Mouse (Mus musculus) testis, postnatal 14 days (tissue): Measurements from ENCODE around the gene Hnrnpa1.
"Not testable (repeated sequence)": the region's sequence is repeated elsewhere in the genome, so short reads cannot be mapped to it uniquely, and the experiment has no call there.

ENCODE experiments used
- DNase-seq: peaks from one replicate; pipeline ENCODE4 v3.0.0; 2021; ENCODE audit warnings: low spot score

Hnrnpa1 gene

DNA sequence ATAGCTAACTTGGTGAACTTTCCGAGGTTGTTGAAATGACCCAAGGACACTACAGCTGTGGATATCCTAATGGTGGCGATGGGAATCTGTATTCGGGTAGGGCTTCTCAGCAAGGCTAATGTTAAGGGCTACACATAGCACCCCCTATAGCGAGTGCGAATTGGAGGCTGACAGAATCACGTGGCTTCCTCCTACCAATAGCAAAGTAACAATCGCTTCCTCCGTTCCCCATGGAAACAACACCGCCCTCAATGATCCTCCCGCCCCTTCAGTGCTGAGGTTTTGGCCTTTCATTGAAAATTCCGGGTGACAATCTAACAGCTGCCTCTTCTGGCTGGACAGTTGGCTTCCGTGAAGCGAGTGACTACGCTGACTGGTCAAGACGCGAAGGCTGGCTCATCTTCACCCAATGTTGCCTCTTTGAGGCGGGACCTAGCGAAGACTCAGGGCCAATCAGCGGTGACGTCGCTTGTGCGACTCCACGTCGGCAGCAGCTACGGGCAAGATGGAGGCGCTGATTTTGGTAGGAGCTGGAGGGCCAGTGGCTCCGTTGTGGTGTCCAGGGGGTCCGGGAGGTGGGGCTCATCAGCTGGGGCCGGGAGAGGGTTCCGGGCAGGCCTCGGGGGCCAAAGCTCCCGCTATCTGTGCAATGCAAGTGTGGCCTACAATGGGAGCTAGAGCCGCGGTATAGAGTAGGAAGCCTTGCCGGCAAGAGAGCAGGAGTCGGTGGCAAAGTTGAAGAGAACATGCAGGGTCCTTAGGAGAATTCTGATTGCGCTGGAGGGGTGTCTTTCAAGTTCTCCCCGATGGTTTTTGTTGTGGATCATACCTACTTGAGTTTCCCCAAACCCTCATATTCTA is 32.4 kb downstream of the Hnrnpa1 start, which contains the start of gene Copz1:
TSS of gene Copz1 (plus strand) at position 296 of the 861 bp plus-strand sequence.
- peak; percentile 97 for DNase-seq

- not testable (repeated sequence) for DNase-seq
Observed at GRCm38 (mm10) chr15:103275943-103276342, 35.7 kb downstream of the Hnrnpa1 start.

- no peak for DNase-seq
Observed at GRCm38 (mm10) chr15:103277949-103278348, 37.7 kb downstream of the Hnrnpa1 start.

- DNase-seq, result no peak
Observed at GRCm38 (mm10) chr15:103279750-103280149, 39.5 kb downstream of the Hnrnpa1 start.

GRCm38 (mm10) chr15:103280817-103281464 is 40.7 kb downstream of the Hnrnpa1 start:
- DNase-seq, result no peak

DNA sequence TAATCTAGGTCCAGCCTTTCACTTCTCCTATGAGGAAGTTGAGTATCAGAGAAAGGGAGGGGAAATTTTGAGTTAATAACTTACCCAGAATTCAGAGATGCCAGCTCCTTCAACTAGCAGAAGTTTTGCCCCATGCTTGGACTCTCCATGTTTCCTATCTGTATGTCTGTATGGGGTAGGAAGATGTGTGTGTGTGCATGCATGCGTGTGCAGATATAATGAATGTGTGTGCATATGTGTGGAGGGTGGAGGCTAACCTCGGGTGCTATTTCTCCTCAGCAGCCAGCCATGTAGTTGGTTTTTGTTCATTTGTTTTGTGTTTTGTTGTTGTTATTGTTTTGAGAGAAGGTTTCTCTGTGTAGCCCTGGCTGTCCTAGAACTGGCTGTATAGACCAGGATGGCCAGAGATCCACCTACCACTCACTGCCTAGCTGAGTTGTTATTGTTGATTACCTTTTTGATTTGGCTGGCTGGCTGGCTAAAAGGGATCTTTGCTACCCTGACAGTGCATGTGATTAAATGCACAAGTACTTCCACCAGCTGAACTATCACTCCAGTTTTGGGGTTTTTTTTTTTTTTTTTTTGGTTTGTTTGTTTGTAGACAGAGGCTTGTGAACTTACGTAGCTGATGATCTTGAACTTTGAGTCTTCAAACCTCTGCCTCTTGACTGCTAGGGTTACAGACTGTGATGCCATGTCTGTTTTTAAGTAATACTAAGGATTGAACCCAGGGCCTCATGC is 41.4 kb downstream of the Hnrnpa1 start:
- no peak for DNase-seq

- no peak for DNase-seq
Observed at GRCm38 (mm10) chr15:103284066-103284465, 43.8 kb downstream of the Hnrnpa1 start.

DNA sequence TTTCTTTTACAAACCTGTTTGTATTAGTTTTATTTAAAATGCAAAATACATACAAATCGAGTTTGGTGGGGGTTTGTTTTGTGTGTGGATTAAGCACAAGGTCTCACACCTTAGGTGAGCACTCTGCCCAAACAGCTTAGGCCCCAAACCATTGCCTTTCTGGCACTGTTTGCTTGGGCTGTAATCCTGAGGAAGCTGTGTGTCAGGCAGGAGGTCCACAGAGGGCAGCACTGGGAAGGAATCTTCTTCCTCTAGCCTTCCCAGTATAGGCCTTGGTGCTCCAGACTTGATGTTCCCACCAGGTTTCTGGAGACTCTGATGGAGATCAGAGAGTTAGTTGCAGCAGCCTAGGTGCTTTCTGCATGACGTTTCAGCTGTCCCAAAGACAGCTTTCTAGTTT is 44.4 kb downstream of the Hnrnpa1 start:
- no peak for DNase-seq

DNA sequence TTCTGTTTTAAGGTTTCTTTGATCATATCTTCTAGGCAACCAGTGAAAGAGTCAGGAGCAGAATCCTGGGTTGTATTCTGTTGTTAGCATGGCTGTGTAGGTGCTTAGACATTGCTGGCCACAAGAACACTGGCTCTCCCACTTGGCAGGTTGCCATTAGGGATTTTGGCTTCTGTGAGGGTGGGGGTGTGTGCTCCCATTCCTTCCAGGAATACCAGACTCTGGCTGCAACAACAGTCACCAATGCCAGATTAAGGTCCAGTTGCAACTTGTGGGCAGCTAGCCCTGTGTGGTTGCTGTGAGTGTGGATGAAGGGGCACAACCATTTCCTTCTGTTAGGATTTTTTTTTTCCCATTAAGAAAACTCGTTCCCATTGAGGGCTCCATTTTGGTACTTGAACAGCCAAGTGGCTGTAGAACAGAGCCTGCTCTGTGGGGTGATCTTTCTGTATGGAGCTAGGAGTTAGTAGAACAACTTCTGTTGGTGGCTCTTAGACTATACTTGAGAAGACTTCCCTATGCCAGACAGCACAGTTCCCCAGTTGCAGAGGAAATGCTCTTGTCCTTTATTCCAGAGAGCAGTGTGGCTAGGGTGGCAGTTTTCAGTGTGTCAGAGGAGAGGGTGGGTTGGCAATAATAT is 45.7 kb downstream of the Hnrnpa1 start:
- DNase-seq, result no peak

GRCm38 (mm10) chr15:103289600-103289999 is 49.4 kb downstream of the Hnrnpa1 start:
- DNase-seq, result no peak

DNA sequence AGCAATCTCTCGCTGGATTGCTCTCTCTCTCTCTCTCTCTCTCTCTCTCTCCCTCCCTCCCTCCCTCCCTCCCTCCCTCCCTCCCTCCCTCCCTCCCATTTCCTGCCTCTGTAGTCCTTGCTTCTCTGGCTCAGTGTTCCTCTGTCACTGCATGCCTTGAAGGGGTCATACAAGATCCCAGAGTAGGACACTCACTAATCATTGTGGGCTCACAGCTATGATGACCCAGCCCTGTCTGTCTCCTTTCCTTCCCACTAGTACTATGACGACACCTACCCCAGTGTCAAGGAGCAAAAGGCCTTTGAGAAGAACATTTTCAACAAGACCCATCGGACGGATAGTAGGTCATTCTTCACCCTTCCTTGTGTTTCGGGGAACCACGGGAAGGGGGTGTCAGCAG is 50.2 kb downstream of the Hnrnpa1 start:
- DNase-seq, result no peak

GRCm38 (mm10) chr15:103290843-103291242 is 50.6 kb downstream of the Hnrnpa1 start:
- no peak for DNase-seq

GRCm38 (mm10) chr15:103292673-103293345 is 52.6 kb downstream of the Hnrnpa1 start:
- no peak for DNase-seq

DNA sequence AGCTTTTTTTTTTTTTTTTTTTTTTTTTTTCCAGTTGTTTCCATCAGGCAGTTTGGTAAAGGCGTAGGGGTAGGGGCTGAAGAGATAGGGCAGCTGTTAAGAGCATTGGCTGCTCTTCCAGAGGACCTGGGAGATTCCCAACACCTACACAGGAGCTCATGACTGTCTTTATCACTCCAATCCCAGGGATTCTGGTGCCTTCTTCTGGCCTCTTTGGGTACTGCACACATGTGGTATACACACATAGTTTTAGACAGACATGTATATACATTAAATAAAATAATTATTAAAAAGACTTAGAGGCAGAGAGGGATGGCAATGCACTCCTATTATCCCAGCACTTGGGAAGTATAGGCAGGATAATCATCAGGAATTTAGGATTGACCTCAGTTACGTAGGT is 53.1 kb downstream of the Hnrnpa1 start:
- no peak for DNase-seq

DNA sequence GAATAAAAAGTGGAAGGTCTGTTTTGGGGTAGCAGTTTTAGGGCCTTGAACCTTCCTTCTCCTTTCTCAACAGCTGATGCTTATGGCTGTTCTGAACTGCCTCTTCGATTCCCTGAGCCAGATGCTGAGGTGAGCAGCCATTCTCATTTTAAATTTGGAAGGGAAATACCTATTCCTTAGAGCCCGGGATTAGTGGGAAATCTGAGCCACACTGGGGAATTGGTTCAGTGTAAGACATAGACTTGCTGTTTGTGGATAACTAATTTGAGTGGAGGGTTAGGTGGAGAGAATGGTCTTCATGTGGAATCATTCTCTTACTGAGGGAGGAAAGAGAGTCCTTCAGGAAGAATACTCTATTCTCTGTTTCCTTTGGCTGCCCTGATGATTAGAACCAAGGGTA is 54.4 kb downstream of the Hnrnpa1 start:
- DNase-seq, result no peak

DNA sequence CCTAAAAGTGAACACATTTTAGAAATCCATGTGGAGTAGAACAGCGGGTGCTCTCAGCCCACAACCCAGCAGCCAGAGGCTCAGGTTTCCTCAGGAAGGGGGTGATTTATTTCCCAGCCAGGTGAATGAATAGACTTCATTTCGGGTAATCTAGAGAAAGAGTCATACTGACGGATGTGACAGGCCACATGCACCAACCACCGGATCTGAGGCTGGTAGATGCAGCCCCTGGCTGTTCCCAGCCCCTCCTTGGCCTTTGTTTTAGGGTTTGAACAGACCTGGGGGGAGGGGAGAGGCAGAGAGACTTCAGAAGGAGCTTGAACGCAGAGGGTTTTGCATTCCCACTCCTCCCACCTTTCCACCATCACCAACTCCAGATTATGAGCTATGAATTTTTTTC is 55.6 kb downstream of the Hnrnpa1 start:
- DNase-seq, result no peak
